Mouse (Mus musculus) heart, adult 2 months (tissue): Measurements from ENCODE around the gene Ppard.

Experiments used
- CTCF ChIP-seq: fragments of 200-600 bp; IDR thresholded peaks from 2 replicates; pipeline ENCODE4 v1.8.1; 2022; ENCODE audit warnings: antibody characterized with exemption, mild to moderate bottlenecking, moderate library complexity
- EP300 ChIP-seq: fragments of 200-500 bp; IDR thresholded peaks from 2 replicates; pipeline ENCODE4 v1.6.1; 2011; ENCODE audit warnings: low read depth, low read length, control low read depth; ENCODE audit not compliant: insufficient read depth

DNA sequence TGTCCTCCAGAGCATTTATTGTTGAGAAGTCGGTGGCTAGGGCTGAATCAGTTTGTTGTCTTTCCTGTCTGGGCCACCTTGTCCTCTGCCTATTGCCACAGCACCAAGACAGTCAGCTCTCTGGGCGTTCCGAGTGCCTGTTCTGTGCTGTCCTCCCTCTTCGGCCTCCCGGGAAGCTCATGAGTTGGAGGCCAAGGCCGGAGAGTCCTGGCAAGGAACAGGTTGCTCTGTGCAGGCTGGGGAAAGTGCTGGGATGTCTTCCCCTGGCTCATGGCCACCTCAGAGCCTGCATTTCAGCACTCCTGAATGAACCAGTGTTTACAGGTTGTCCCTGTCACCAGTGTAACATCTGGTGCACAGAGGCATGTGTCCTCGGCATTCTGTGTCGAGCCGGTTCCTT is 39.8 kb downstream of the Ppard start:
- no peak for TF ChIP-seq EP300
- no peak for TF ChIP-seq CTCF
